Mouse (Mus musculus) MEL (cell line): Measurements from ENCODE around the gene Cited2.

Experiments
- CHD2 ChIP-seq: IDR thresholded peaks from 2 replicates; pipeline ENCODE4 v1.6.1; 2011; ENCODE audit warnings: low read length, improper control_type of control experiment
- CTCF ChIP-seq, 3 experiments: IDR thresholded peaks in 2 of 3; conservative IDR thresholded peaks in 1 of 3; 2 replicates each; pipeline ENCODE4 v1.5.1; 2011 to 2012; ENCODE audit warnings: low read length in 3 of 3, low read depth in 2 of 3, mild to moderate bottlenecking in 2 of 3, improper control_type of control experiment in 1 of 3, inconsistent platforms in 1 of 3, mixed read lengths in 1 of 3, moderate library complexity in 1 of 3; ENCODE audit not compliant: control insufficient read depth in 1 of 3, insufficient read depth in 1 of 3, poor library complexity in 1 of 3, severe bottlenecking in 1 of 3
- MAX ChIP-seq: IDR thresholded peaks from 2 replicates; pipeline ENCODE4 v1.6.1; 2011; ENCODE audit warnings: low read length, improper control_type of control experiment
- MAZ ChIP-seq: IDR thresholded peaks from 2 replicates; pipeline ENCODE4 v1.6.1; 2012; ENCODE audit warnings: low read depth, mild to moderate bottlenecking, inconsistent platforms, low read length, improper control_type of control experiment
- MEF2A ChIP-seq: IDR thresholded peaks from 2 replicates; pipeline ENCODE4 v1.6.1; 2014; ENCODE audit warnings: low read depth, mild to moderate bottlenecking, inconsistent platforms, low read length, improper control_type of control experiment; ENCODE audit not compliant: poor library complexity, insufficient replicate concordance, severe bottlenecking; ENCODE audit errors: extremely low read depth
- POLR2A ChIP-seq, 2 experiments: IDR thresholded peaks; 2 replicates each; pipeline ENCODE4 v1.6.1; 2011 to 2012; ENCODE audit warnings: low read length in 2 of 2, mild to moderate bottlenecking in 2 of 2, control low read depth in 1 of 2, improper control_type of control experiment in 1 of 2, low read depth in 1 of 2, moderate library complexity in 1 of 2; ENCODE audit not compliant: control insufficient read depth in 1 of 2, insufficient read depth in 1 of 2, poor library complexity in 1 of 2
- RAD21 ChIP-seq: IDR thresholded peaks from 2 replicates; pipeline ENCODE4 v1.6.1; 2011; ENCODE audit warnings: mild to moderate bottlenecking, low read depth, low read length, improper control_type of control experiment
- TAL1 ChIP-seq: IDR thresholded peaks from 2 replicates; pipeline ENCODE4 v1.6.1; 2012; ENCODE audit warnings: mild to moderate bottlenecking, inconsistent platforms, low read length, moderate library complexity, mixed read lengths

DNA sequence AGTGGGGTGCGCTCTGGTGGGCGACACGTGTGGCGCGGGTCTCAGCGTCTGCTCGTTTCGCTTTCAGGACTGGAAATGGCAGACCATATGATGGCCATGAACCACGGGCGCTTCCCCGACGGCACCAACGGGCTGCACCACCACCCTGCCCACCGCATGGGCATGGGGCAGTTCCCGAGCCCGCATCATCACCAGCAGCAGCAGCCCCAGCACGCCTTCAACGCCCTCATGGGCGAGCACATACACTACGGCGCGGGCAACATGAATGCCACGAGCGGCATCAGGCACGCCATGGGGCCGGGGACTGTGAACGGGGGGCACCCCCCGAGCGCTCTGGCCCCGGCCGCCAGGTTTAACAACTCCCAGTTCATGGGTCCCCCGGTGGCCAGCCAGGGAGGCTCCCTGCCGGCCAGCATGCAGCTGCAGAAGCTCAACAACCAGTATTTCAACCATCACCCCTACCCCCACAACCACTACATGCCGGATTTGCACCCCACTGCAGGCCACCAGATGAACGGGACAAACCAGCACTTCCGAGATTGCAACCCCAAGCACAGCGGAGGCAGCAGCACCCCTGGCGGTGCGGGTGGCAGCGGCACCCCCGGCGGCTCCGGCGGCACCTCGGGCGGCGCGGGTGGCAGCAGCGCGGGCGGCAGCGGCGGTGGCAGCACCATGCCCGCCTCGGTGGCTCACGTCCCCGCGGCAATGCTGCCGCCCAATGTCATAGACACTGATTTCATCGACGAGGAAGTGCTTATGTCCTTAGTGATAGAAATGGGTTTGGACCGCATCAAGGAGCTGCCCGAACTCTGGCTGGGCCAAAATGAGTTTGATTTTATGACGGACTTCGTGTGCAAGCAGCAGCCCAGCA lies 1.1 kb downstream of the Cited2 start:
- TF ChIP-seq POLR2A (IDR thresholded peaks at IDR 0.05; ENCODE audit: control insufficient read depth in 1 of 2, insufficient read depth in 1 of 2, low read depth in 1 of 2, low read length in 2 of 2, poor library complexity in 1 of 2) (no peak), TAL1 (no peak), CTCF (IDR thresholded peaks at IDR 0.05 in 2 of 3, conservative IDR thresholded peaks at IDR 0.05 in 1 of 3; ENCODE audit: control insufficient read depth in 1 of 3, insufficient read depth in 1 of 3, low read depth in 2 of 3, low read length in 3 of 3, poor library complexity in 1 of 3, severe bottlenecking in 1 of 3) (no peak; a peak in 1 of 6 replicates), MAZ (no peak), RAD21 (no peak; the same call in 1 of the 2 replicates), MEF2A (no peak), MAX (no peak), CHD2 (no peak)
